Mouse (Mus musculus) CH12.LX (cell line): ENCODE measurements around the gene Tmem132c. TPM values are rescaled to one million over a fixed set of nuclear protein-coding genes. Genes with fewer than 3 reads are reported as not detected.
A peak's percentile ranks its signal among the peaks of the same experiment; 100 is the strongest.

ENCODE experiments used
- DNase-seq: peaks from one replicate; pipeline ENCODE4 v3.0.0-alpha.2; 2013; ENCODE audit errors: extremely low read depth
- H3K27ac ChIP-seq: 2 replicates; pipeline ENCODE4 v1.5.1; 2012; ENCODE audit warnings: low read depth, mild to moderate bottlenecking, control low read depth, moderate library complexity; ENCODE audit not compliant: insufficient read depth
- H3K27me3 ChIP-seq: replicated peaks from 2 replicates; pipeline ENCODE3; 2012; ENCODE audit warnings: inconsistent platforms
- H3K36me3 ChIP-seq, 2 experiments: replicated peaks in 1 of 2; 2 replicates each; pipeline versions ENCODE3 to v1.6.1; 2012; ENCODE audit warnings: inconsistent platforms in 1 of 2, low read length in 1 of 2, mild to moderate bottlenecking in 1 of 2, mixed read lengths in 1 of 2, moderate library complexity in 1 of 2; ENCODE audit not compliant: control insufficient read depth in 1 of 2, insufficient read depth in 1 of 2
- H3K4me1 ChIP-seq, 2 experiments: 2 replicates each; pipeline ENCODE4 v1.6.1; 2012; ENCODE audit warnings: inconsistent platforms in 1 of 2, moderate library complexity in 1 of 2; ENCODE audit not compliant: insufficient read depth in 2 of 2, control insufficient read depth in 1 of 2
- H3K4me2 ChIP-seq: 2 replicates; pipeline ENCODE4 v1.6.1; 2012; ENCODE audit warnings: low read depth, mild to moderate bottlenecking, control low read depth; ENCODE audit not compliant: poor library complexity, insufficient read depth, severe bottlenecking
- H3K4me3 ChIP-seq, 3 experiments: fragments of 150-350 bp in 1 of 3; sonication (generic) in 1 of 3; replicated peaks in 1 of 3; 2 replicates each; pipeline versions ENCODE3 to v1.5.1; 2011 to 2012; ENCODE audit warnings: low read depth in 2 of 3, low read length in 2 of 3, mild to moderate bottlenecking in 2 of 3, moderate library complexity in 2 of 3, control low read depth in 1 of 3, improper control_type of control experiment in 1 of 3, inconsistent platforms in 1 of 3, mixed read lengths in 1 of 3; ENCODE audit not compliant: poor library complexity in 1 of 3
- H3K79me2 ChIP-seq: replicated peaks from 2 replicates; pipeline ENCODE4 v1.6.1; 2012; ENCODE audit warnings: mild to moderate bottlenecking, moderate library complexity; ENCODE audit not compliant: control insufficient read depth, poor library complexity, insufficient read depth, severe bottlenecking; ENCODE audit errors: extremely low read depth
- H3K9ac ChIP-seq: 2 replicates; pipeline ENCODE4 v1.6.1; 2012; ENCODE audit warnings: low read depth, mild to moderate bottlenecking, control low read depth, moderate library complexity; ENCODE audit not compliant: insufficient read depth
- H3K9me3 ChIP-seq: replicated peaks from 2 replicates; pipeline ENCODE3; 2012; ENCODE audit warnings: low read length, inconsistent platforms, mixed read lengths
- CTCF ChIP-seq, 2 experiments: IDR thresholded peaks in 1 of 2; conservative IDR thresholded peaks in 1 of 2; 2 replicates each; pipeline ENCODE4 v1.5.1; 2011 to 2012; ENCODE audit warnings: low read depth in 2 of 2, low read length in 2 of 2, improper control_type of control experiment in 1 of 2, inconsistent platforms in 1 of 2, mild to moderate bottlenecking in 1 of 2, moderate library complexity in 1 of 2
- GABPA ChIP-seq: IDR thresholded peaks from 2 replicates; pipeline ENCODE4 v1.6.1; 2012; ENCODE audit warnings: low read depth, low read length, improper control_type of control experiment, inconsistent platforms; ENCODE audit not compliant: insufficient replicate concordance
- MAFK ChIP-seq: IDR thresholded peaks from 2 replicates; pipeline ENCODE4 v1.6.1; 2011; ENCODE audit warnings: low read length, improper control_type of control experiment; ENCODE audit not compliant: insufficient replicate concordance
- MAX ChIP-seq: IDR thresholded peaks from 2 replicates; pipeline ENCODE4 v1.6.1; 2011; ENCODE audit warnings: low read length, improper control_type of control experiment
- MEF2A ChIP-seq: IDR thresholded peaks from 2 replicates; pipeline ENCODE4 v1.6.1; 2014; ENCODE audit warnings: low read depth, mild to moderate bottlenecking, inconsistent platforms, low read length, improper control_type of control experiment, borderline replicate concordance
- MYC ChIP-seq: IDR thresholded peaks from 2 replicates; pipeline ENCODE4 v1.6.1; 2011; ENCODE audit warnings: low read depth, mild to moderate bottlenecking, improper control_type of control experiment, low read length
- POLR2A ChIP-seq: IDR thresholded peaks from 2 replicates; pipeline ENCODE4 v1.6.1; 2011; ENCODE audit warnings: low read depth, mild to moderate bottlenecking, improper control_type of control experiment, low read length
- POLR2AphosphoS2 ChIP-seq: IDR thresholded peaks from 2 replicates; pipeline ENCODE4 v1.6.1; 2011; ENCODE audit warnings: low read depth, low read length, improper control_type of control experiment
- RAD21 ChIP-seq: IDR thresholded peaks from 2 replicates; pipeline ENCODE4 v1.6.1; 2011; ENCODE audit warnings: low read depth, mild to moderate bottlenecking, low read length, improper control_type of control experiment, moderate library complexity
- RCOR1 ChIP-seq: conservative IDR thresholded peaks from 2 replicates; pipeline ENCODE4 v1.6.1; 2012; ENCODE audit warnings: low read depth, mild to moderate bottlenecking, inconsistent platforms, low read length, improper control_type of control experiment
- USF1 ChIP-seq: IDR thresholded peaks from 2 replicates; pipeline ENCODE4 v1.6.1; 2014; ENCODE audit warnings: low read depth, mild to moderate bottlenecking, inconsistent platforms, low read length, improper control_type of control experiment
- ZC3H11A ChIP-seq: IDR thresholded peaks from 2 replicates; pipeline ENCODE4 v1.6.1; 2012; ENCODE audit warnings: low read depth, mild to moderate bottlenecking, inconsistent platforms, low read length, improper control_type of control experiment
- ZNF384 ChIP-seq: IDR thresholded peaks from 2 replicates; pipeline ENCODE4 v1.6.1; 2012; ENCODE audit warnings: low read depth, low read length, improper control_type of control experiment, inconsistent platforms
- dilution Hi-C: fragments of 300-500 bp; cut with MboI; formaldehyde crosslinking; loops from 2 replicates; pipeline ENCODE4 v1.14.3; 2020; ENCODE audit warnings: low sequenced_read_pairs; ENCODE audit not compliant: extremely low pct_unique_long_range_greater_than_20kb, extremely low pct_ligation_motif_present
- in situ Hi-C: fragments of 300-500 bp; cut with MboI; formaldehyde crosslinking; loops from 3 replicates; pipeline ENCODE4 v1.14.3; 2019; ENCODE audit warnings: low sequenced_read_pairs, low pct_ligation_motif_present, low pct_unique_long_range_greater_than_20kb, mixed read lengths
- polyA plus RNA-seq: library from polyadenylated mRNA; unstranded; fragments of >175 nt; gene quantifications from 2 replicates; pipeline ENCODE4 v1.2.1, GENCODE M21; 2012; ENCODE audit warnings: low read depth; ENCODE audit not compliant: insufficient read length
- total RNA-seq, 2 experiments: library from RNA; depleted of rRNA; stranded (reverse); fragments of 300-350 nt in 1 of 2; fragments of >200 nt in 1 of 2; gene quantifications; 2 replicates each; pipeline ENCODE4 v1.2.3; 2012 to 2014

Tmem132c gene
- total and polyA plus RNA-seq, 3 experiments: not detected

DNA sequence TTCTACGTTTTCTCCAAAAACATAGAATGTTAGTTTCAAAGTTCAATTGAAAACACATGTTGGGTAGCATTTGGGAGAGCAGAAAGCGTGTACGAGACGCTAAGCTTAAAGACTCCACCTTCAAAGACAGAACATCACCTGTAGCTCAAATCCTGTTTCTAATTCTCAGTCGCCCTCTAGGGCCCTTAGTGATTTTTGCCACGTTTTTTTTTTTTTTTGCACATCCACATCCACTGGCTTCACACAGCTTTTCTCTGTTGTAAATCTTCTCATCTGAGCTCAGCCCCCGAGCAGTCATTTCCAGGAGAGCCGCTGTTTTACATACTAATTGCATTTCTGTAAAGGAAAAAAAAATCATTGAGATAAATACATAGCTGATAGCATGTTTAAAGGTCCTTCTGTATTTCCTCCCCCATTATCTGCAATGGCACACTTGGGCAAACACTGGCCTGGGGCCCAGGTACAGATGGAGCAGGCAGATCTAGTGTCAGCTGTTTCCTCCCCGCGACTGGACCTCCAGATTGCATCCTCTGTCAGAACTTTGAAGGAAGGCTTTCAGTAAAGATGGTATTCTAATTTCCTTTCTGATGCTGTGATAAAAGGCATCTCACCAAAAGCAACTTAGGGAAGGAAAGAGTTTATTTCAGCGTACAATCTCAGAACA, 15.5 kb downstream of the Tmem132c start:
- in situ Hi-C loops (no loop called here), dilution Hi-C loops (no loop called here)
- TF ChIP-seq USF1 (no peak), ZC3H11A (no peak), MAFK (no peak), ZNF384 (no peak), RCOR1 (no peak), CTCF (conservative IDR thresholded peaks at IDR 0.05 in 1 of 2, IDR thresholded peaks at IDR 0.05 in 1 of 2; ENCODE audit: low read depth in 2 of 2, low read length in 2 of 2) (no peak)

DNA sequence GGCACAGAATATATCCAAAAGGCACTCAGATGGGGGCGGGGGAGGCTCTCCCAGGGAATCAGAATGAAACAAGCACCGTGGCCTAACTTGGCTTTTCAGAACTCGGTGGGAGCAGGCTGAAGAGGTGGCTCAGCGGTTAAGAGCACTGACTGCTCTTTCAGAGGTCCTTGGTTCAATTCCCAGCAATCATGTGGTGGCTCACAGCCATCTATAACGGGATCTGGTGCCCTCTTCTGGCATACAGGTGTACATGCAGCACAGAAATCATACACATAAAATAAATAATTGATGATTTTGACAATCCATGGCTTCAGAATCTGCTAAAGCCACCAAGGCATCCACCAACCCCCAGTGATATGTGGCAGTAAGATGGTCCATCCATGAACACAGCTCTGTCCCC, 20.5 kb downstream of the Tmem132c start:
- Histone ChIP-seq H3K27ac (no peak overlapping the region), H3K79me2 (no peaks in the 10 kb centered on the region), H3K9ac (no peak overlapping the region), H3K4me2 (no peak overlapping the region), H3K9me3 (peaks cover 76% of the 10 kb centered on the region), H3K36me3 (no peaks in the 10 kb centered on the region), H3K4me1 (no peaks in the 10 kb centered on the region), H3K27me3 (no peaks in the 10 kb centered on the region), H3K4me3 (no peak overlapping the region)
- TF ChIP-seq POLR2A (no peak), MYC (no peak)
- in situ Hi-C loops (no loop called here), dilution Hi-C loops (no loop called here)
- no peak for DNase-seq

More for the DNA sequence above, 15.5 kb downstream of the Tmem132c start:
- Histone ChIP-seq H3K36me3 (no peaks in the 10 kb centered on the region), H3K27me3 (no peaks in the 10 kb centered on the region), H3K79me2 (no peaks in the 10 kb centered on the region), H3K4me1 (no peaks in the 10 kb centered on the region), H3K4me2 (no peak overlapping the region), H3K9ac (no peak overlapping the region), H3K4me3 (no peak overlapping the region), H3K27ac (no peak overlapping the region), H3K9me3 (peaks cover 70% of the 10 kb centered on the region)
- no peak for DNase-seq

DNA sequence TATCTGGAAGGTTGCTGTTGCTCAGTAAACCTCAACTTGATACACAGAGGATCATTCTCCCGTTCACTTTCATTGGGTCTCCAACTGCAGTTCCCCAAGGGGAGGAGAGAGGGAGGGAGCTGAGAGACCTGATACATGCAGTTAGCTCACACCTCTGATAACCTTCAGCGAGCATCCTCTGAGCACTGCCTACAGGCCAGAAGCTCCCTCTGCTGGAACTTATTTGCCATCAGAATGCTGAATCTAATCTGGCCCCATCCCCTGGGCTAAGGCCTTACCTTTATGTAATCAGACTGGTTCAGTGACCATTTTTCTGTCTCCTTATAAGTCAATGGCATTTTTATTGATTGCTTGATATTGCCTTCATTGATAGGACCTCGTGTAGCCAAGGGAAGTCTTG, 29.5 kb downstream of the Tmem132c start:
- dilution Hi-C loops (no loop called here), in situ Hi-C loops (no loop called here)
- Histone ChIP-seq H3K9me3 (peaks cover 39% of the 10 kb centered on the region), H3K27me3 (no peaks in the 10 kb centered on the region), H3K36me3 (no peaks in the 10 kb centered on the region), H3K4me2 (no peak overlapping the region), H3K79me2 (no peaks in the 10 kb centered on the region), H3K4me1 (no peaks in the 10 kb centered on the region), H3K9ac (no peak overlapping the region), H3K27ac (no peak overlapping the region), H3K4me3 (peak overlapping the region in 1 of 3 experiments; percentile 8)
- TF ChIP-seq MEF2A (no peak), MYC (no peak), GABPA (no peak), POLR2AphosphoS2 (no peak), RAD21 (no peak), USF1 (no peak), MAX (no peak)
- no peak for DNase-seq
